Mouse (Mus musculus) heart, postnatal 36 days (tissue): Measurements from ENCODE around the gene Smc4. TPM values are rescaled to one million over a fixed set of nuclear protein-coding genes. Genes with fewer than 3 reads are reported as not detected.

Experiments used
- DNase-seq, 2 experiments: peaks; one replicate each; pipeline ENCODE4 v3.0.0; 2021 to 2022
- intact Hi-C: fragments of 180-260 bp; cut with DNase I; formaldehyde crosslinking; loops from one replicate; pipeline ENCODE4 v1.15.1; 2025
- microRNA-seq, 2 experiments: library from miRNA; unstranded; fragments of <30 nt; microRNA quantifications; one replicate each; pipeline ENCODE4 v1.2.0; 2021; ENCODE audit warnings: borderline number of aligned reads in 2 of 2
- total RNA-seq, 2 experiments: library from RNA; stranded (reverse); gene quantifications; 2 replicates each; pipeline ENCODE4 v1.2.3; 2021

The Smc4 gene
- total RNA-seq, 2 experiments from 2014 or later, result 14.4 to 18.8 TPM

GRCm38 (mm10) chr3:69064005-69064404 lies 59.5 kb downstream of the Smc4 start:
- intact Hi-C loops, result loop anchor here (2.0 kb wide), 1 partner anchor 355 kb away; no protein-coding TSS in a partner anchor
- no peak for DNase-seq

Small RNA genes within 50 kb of the gene (microRNA-seq; reads per million reads assigned to microRNA genes)
- gene Mir15b (3,071 to 5,151 reads per million in 2 experiments), gene Mir16-2 (133 to 353 reads per million in 2 experiments)

Other genes starting within 250 kb of the Smc4 start
- gene 1110032F04Rik, start 135.2 kb upstream of the Smc4 start, total RNA-seq, result 1 to 10 TPM in 1 of 2 experiments, under 1 TPM in 1; 0.65 to 1.2 TPM
- gene Ift80, start 168 bp upstream of the Smc4 start, total RNA-seq, result 1 to 10 TPM; 4.8 to 6.0 TPM
- gene Trim59, start 40.0 kb downstream of the Smc4 start, total RNA-seq, result 1 to 10 TPM; 2.4 to 2.7 TPM
- gene Kpna4, start 122.4 kb downstream of the Smc4 start, total RNA-seq, result 10 to 100 TPM; 86.3 to 95.6 TPM
- not detected for gene Arl14, start 217.7 kb downstream of the Smc4 start, total RNA-seq